Mouse (Mus musculus) bone marrow, adult 2 months (tissue): ENCODE results near the gene Synrg.

Experiments used
- CTCF ChIP-seq: fragments of 200-500 bp; IDR thresholded peaks from 2 replicates; pipeline ENCODE4 v1.5.1; 2011; ENCODE audit warnings: low read length, control low read depth; ENCODE audit not compliant: control insufficient read depth, insufficient read depth
- POLR2A ChIP-seq: fragments of 200-500 bp; IDR thresholded peaks from 2 replicates; pipeline ENCODE4 v1.6.1; 2011; ENCODE audit warnings: low read depth, mild to moderate bottlenecking, control low read depth, low read length, borderline replicate concordance; ENCODE audit not compliant: control insufficient read depth

DNA sequence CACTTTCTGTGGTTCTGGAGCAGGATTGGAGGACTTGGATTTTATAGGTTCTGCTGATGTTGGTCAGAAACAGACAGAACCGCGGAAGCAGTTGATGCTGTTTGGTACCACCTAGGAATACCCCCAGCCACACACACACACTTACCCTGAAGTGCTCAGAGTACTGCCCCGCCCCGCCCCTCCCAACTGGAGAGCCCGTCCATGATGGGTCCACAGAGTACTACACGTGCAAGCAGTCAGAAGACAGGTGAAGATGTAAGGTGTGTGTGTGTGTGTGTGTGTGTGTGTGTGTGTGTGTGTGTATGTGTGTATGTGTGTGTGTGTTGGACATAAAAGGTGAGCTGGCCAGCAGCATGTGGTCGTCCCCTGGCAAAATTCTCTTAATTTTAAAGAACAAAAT is 88.8 kb downstream of the Synrg start:
- TF ChIP-seq POLR2A = no peak
- no peak for TF ChIP-seq CTCF
